Mouse (Mus musculus) megakaryocyte-erythroid progenitor cell, adult 5-6 weeks (primary cell): ENCODE data around the gene Kcnn1. TPM values are rescaled to one million over a fixed set of nuclear protein-coding genes. Genes with fewer than 3 reads are reported as not detected.
"Not testable (repeated sequence)": the region's sequence is repeated elsewhere in the genome, so short reads cannot be mapped to it uniquely, and the experiment has no call there.

Experiments
- ATAC-seq: replicated peaks from 2 replicates; pipeline ENCODE4 v1.8.0; 2016; ENCODE audit warnings: mild to moderate bottlenecking, inconsistent platforms; ENCODE audit not compliant: severe bottlenecking, poor library complexity, low FRiP score, low TSS enrichment
- total RNA-seq, 2 experiments: library from RNA; stranded (forward) in 1 of 2; stranded (reverse) in 1 of 2; fragments of 200-1000, 215-1000 nt in 1 of 2; fragments of >200 nt in 1 of 2; fragmentation: Nextera tagmentation in 1 of 2; gene quantifications; 2 replicates each; pipeline ENCODE4 v1.2.3; 2014 to 2017

Gene Kcnn1
- total RNA-seq (2014; fragmentation: Nextera tagmentation), result 0.32 TPM in 1 of 2 replicates, not detected in the other
- 2.9 TPM in 1 of 2 replicates, not detected in the other for total RNA-seq (2017)

DNA sequence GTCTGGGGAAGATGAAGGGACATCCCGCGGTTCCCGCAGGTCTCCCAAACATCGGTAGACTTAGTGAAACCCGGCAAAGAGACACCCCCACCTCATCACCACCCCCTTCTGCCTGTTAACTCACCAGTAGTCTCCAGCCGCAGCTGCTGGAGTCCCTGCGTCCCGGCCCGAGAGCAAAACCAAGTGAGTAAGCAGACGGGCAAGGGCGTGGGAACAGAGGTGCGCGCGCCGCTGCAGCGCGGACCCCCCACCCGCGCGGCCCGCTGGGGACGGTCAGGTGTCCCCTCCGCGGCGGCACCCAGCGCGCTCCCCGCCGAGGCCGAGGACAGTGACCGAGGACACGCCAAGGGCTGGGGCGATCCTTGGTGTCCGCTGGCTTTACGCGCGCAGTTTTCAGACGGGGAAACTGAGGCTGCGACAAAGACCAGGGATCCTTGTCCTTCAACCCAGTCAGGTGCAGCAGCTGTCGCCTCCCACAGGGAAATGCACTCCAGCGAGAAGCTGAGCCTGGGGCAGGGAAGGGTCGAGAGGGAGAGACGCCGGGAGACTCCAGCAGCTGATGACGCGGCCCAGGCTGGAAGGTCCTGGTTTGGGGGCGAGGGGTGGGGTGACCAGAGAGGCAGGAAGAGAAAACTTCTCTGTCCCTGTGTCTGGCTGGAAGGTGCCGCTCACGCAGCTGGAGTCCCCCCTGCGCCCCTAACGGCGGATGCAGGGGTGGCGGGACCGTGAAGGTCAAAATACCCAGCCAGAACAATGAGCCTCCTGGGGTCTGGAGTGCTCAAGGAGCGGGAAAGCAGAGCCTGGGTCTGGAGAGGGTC is at the start of gene Kcnn1:
TSS of gene Kcnn1 (minus strand) at position 435 of the 818 bp plus-strand sequence.
- 0 out of 2 replicates have a peak, but pooled peaks have one; percentile 5 for ATAC-seq

DNA sequence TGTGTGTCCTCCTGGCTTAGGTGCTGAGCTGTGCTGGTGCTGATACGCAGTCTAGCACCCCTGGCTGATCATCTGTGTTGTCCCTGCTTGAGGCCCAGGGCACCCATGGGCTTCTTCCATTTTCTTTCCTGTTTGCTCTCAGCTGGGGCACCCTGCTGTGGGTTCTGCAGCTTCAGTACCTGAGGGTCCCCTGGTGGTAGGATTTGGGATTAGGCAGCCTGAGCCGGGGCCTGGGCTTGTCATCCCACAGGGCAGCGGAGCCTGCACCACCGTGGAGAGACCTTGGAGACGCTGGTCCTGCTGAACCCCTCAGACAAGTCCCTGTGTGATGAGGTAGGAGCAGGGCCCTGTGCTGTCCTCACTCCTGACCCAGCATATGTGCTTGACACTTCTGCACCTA is 48.5 kb upstream of the Kcnn1 start:
- ATAC-seq, result peak; percentile 45; the same call in 1 of the 2 replicates

DNA sequence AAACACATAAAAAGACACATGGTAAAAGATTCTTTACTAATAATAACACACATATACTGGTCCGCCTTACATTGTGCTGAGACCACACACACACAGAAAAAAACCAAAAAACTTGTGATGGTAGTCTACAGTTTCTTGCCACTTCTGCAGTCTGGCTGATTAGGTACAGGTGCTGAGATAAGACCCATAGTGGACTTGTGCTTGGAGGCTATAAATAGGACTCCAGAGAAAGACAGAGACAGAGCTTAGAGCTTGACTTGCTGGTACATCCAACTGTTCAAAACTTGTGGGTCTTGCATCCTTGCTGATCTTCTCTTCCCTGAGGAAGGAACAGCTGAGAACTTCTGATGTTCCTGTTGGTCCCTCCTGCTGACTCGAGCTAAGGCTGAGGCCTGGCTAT is 44.5 kb upstream of the Kcnn1 start:
- peak; percentile 47 for ATAC-seq

DNA sequence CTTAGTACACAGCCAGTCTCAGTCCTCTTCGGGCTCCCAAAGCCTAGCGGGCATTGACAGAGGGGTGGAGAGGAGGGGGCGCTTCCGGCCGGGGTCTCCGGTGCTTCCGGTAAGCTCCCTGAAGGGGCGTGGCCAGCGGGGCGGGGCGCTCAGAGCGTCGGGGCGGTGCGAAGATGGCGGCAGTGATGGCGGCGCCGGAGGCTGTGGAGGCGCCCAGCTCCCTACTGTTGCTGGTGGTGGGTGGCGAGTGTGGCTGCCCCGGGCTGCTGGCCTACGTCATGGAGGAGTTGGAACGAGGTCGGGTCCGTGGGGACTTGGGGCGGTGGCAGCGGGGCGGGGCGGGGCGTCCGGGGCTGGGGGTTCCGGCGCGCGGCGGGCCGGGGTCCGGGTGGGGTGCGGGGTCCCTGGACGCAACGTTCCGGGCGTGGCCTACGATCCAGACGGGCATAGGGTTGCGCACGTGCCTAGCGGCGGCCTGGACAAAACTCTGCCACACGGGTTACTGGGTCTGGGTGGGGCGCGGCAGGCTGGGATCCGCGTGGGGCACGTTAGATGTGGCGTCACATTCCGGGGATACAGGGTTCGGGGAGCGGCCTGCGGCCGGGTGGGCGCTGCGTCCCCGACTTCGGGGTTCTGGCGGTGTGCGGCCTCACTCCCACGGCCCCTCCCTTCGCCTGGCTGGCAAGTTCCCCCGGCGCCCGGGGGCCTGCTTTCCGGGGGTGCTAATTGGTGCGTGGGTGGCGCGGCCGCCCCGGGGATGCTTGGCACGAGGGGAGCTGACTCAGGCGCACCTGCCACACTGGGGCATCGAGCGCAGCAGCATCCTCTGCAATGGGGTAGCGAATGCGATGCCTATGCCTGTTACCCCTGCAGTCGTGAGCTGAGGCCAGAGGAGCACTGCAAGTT is 43.0 kb upstream of the Kcnn1 start, which contains the start of gene Map1s:
TSS of gene Map1s (plus strand) at position 102 of the 906 bp plus-strand sequence.
- ATAC-seq, result peak; percentile 64

DNA sequence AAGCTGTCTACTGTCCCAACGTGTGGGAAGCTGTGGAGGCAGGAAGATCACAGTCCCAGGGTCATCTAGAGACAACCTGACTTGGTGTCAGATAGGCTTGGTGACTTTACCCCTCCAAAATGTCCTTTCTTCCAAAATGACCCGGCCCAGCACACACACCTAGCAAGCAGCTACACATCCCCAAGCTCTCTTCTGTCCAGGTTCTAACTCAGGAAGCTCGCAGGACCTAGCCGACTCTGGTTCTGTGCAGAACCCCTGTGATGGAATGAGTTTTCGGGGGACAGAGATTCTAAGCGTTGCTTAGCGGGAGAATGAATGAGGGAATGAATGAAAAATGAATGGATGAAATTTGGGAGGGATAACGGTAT is 42.4 kb upstream of the Kcnn1 start:
- no peak for ATAC-seq

DNA sequence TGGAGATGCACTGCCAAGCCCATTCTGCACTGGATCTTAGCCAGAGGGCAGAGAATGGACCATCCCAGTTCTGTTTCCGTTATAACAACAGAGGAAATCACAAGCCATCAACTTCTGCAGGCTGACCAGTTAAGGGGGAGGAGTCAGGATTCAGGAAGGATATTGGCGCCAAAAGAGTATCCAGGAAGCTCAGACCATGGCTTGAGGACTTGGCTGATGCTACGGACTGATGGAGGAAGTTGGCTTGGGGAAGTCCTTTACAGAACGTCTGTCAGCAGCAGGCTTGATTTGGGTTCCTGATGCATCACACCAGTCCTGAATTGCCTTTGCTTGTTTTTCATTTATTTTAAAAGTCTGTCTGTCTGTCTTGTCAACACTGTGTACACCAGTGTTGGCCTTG is 41.5 kb upstream of the Kcnn1 start:
- ATAC-seq, result no peak

DNA sequence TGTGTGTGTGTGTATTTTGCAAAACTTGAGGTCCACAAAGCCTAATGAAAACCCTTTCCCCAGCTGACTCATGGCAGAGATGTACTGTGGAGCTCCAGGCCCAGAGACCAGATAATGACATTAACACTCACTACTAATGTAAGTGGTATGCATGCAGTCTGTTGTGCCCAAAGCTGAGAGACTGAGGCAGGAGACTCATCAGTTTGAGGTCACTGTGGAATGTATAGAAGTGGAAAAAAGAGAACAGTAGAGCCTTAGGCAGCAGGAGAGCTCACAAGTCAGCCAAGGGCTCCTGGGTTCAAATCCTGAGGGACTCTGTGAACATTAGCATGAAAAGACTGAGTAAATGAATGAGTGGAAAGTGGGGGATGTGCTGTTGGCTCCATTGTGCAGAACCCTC is 40.5 kb upstream of the Kcnn1 start:
- no peak for ATAC-seq

DNA sequence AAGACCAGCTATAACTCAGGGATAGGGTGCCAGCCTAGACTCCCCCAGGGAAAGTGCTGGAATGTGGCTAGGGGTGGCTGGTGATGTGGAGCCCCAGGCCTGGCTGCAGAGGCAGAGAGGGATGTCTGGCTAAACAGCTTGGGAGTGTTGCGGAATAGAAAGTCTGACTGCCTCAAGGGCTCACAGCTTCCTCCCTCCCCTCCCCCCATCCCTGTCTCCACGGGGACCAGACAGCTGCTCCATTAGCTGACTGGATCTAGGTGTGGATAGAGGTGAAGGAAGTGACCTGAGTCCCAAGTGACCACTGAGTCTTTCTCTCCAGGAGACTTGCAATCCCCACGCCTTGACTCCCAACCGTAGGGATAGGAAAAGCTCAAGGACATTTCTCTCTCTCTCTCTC is 40.1 kb upstream of the Kcnn1 start:
- no peak for ATAC-seq

DNA sequence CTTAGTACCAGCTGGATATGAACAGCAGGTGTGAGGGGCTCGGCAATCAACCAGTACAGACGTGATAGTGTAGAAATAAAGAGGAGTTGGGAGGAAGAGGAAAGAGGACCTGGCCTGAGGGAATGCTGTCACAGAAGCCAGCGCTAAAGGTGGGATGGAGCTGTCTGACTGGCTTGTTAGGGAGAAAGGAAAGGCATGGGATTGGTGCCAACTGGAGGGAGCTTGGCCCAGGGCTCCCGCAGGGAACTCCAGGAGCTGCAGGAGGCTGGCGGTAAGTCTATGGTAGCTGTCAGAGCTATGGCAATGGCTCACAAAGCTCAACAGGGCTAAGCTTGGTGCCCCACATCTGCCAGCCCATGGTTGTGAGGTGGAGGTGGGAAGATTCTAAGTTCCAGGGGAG is 39.2 kb upstream of the Kcnn1 start:
- ATAC-seq, result no peak

DNA sequence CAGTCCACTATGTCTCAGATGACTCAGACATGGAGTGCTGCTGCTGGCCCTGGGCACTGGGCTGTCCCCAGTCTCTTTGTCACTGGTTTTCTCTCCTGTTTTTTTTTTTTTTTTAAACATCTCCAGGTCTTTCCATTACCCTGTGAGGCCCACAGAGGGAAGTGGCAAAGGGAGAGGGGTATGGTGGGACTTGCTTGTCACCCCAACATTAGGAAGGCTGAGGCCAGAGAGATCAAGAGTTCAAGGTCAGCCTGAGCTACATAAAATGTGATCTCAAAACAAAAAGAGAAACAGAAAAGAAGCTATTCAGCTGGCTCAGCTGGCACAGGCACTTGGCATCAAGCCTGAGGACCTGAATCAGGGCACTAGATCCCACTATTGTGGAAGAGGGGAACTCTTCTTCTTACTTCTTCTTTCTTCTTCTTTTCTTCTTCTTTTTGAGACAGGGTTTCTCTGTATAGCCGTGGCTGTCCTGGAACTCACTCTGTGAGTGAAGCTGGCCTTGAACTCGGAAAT is 37.9 kb upstream of the Kcnn1 start:
- ATAC-seq, result no peak

DNA sequence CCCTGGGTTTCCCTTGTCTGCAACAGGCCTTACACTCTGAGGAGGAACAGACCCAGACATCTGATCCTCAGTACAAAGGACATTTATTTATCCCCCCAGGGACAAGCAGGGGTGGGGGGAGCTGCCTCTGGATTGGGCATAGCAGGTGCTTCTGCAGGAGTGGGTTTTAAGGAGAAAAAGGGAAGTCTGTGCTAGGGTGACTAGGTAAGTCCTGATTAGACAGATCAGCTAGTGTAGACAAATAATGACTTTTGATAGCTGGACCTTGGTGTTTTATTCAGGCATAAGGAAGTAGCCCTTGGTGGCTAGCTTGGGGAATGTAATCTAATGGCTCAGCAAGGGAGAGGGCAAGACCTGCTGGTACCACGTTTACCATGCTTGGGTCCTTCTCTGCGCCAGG is 36.2 kb upstream of the Kcnn1 start:
- no peak for ATAC-seq

DNA sequence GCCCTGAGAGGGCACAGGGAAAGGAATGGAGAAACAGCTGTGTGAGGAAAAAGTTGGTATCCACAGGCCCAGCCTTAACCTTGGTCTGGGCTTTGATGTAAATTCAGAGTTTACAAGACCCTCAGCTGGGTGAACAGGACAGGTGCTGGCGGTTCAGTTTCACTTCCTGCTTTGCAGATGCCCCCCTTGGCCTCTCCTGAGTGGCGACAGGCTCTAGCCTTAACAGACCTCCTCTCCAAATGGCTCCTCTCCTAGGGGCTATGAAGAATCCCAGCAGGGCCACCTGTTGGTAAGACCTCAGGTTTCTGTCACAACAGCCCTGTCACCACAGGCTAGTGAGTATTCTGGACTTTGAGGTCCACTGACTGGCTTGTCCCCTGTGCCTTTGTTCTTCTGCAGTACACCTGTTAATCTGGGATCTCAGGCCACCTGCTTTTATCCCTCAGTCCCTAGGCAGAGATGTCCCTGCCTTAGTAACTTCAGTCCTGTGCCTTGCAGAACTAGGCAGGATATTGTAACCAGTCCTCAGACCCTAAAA is 35.7 kb upstream of the Kcnn1 start:
- ATAC-seq, result no peak

DNA sequence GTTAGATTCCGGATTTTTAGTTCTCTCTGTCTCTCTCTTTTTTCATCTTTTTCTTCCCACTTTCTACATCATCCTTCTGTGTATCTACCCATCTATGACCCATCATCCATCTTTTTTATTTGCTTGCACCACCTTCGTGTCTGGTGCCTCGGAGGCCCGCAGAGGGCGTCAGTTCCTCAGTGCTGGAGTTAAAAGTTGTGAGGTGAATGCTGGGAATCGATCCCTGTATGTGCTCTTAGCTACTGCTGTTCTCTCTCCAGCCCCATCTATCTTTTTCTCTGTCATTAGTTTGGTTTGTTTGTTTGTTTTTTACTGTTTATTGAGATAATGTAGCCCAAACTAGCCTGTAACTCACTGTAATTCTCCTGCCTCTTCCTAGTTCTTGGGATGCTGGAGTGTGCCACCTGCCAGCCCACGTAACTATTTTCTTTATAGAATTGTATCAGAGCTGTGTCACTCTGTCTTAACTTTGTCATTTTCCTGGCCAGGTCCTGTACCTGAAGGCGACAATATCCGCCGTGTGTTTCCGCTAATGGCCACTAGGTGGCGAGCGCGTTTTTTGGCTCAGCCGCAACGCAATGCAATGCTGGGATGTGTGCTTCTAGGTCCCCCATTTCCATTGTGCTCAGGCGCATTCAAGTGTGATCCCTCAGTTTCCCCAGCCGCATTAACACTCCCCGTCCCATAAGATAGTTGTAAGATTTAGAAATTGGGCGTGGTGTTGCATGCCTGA is 34.8 kb upstream of the Kcnn1 start:
- ATAC-seq, result peak; percentile 41

DNA sequence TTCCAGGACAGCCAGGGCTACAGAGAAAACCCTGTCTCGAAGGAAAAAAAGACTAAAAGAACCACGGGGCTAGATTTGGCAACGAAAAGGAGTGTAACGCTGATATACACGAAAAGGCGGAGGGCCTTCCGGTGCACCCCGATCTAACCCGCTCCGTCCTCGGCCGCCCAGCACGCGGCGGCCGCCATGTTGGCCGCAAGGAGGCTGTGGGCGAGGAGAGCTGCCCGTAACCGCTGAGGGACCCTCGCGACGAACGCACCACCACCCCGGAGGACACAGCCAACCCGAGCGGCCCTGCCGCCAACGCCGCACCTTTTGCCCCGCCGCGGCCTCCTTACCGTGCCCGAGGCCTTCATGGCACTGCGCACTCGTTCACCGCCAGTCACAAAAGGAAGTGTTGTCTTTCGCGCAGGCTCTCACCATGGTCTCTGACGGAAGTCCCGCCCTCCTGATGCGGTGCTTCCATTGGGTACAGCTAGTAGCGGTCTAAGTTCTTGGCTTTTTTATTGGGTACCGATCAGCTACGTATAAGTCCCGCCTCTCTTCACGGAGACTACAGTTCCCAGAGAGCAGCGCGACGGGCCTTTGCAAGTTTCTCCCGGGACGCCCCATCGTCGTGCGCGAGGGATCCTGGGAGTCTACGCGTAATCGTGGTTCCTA is 34.1 kb upstream of the Kcnn1 start, which contains the start of gene Rpl18a:
TSS of gene Rpl18a (minus strand) at position 392 of the 660 bp plus-strand sequence.
- peak; percentile 85 for ATAC-seq

DNA sequence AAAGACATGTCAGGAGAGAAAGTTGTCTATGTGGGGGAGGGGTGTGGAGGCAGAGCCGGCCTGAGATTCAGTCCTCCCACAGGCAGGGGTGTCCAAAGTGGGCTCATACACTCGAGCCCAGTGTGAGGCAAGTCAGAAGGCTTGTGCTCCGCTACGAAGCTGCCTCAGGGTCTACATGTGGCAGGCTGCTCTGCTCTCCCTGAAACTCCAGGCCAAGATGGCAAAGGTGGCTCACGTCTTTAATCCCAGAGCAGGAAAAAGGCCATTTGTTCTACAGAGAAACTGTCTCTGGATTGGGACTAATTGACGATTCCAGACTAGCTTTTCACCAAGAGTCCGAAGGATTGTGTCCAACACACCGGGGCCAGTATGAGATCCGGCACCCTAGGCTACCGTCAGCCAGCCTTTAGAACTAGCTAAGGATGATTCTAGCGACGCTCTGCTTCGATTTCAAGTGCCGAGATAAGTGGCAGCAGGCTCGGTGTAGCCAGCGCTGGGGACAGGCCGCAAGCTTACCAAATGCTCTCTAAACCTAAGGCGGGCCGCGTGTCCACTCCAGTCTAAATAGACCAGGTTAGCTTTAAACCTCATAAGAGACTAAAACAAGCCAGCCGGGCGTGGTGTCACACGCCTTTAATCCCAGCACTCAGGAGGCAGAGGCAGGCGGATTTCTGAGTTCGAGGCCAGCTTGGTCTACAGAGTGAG is 33.4 kb upstream of the Kcnn1 start:
- no peak for ATAC-seq

DNA sequence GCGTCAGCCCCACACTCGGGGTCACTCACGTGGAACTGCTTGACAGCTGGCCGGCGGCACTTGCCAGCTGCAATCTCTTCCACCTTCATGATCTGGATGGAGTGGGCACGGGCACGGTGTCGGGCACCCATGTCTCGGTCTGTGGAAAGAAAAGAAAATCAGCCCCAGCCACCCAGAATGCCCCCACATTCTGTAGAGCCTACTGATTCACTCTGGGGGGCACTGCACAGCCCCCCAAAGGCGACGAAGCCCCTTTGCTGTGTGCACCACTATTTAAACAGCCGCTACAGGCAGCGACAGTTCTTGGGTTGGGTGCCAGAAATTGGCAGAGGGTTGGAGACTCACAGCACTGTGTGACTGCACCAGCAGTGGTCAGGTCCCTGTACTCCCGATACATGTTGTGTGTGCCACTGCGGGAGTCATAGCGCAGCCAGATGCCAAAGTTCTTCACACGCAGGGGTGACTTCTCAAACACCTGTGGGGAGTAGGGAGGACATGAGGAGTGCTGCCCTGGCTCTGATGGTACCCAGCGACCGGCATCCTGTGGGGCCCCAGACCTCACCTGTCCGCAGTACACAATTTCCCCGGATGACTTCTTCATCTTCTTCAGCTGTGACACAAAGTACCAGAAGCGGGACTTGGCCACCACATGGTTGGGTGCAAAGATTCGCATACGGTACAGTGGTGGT is 32.7 kb upstream of the Kcnn1 start:
- not testable (repeated sequence) for ATAC-seq

DNA sequence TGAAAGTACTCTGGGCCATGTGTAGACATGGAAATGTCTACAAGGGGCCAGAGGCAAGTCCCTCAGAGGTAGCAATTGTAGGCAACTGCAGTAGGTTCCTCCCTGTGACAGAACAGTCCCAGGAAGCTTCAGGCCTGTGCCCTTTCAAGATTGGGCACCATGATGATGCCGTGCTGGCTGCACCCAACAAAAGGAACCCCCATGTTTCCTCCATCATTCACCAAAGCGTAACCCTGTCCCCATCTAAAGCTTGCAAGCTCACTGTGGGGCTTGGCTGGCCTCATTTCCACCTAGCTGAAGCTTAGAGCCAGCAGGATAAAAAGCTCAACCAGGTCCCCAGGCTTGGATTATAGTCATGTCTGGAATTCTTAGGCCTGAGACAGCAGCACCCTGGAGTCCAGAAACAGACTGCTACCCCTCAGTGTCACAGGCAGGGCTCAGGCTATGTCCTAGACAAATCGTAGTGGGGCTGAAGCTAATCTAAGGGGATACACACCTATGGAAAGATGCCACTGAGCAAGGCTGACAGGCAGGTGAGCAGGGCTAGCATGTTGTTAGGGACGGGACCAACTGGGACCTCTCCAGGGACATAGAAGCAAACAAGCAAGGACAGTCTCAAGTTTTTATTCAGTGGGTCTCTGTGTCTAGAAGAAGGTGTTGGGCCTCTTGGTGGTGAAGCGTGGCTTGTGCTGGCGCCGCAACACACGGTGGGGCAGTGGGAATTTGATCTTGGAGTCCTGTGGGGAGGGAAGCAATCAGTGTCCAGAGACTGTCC is 31.9 kb upstream of the Kcnn1 start:
- ATAC-seq, result no peak
